Mouse (Mus musculus): ENCODE results near the gene Itfg2.
"Not testable (repeated sequence)": the region's sequence is repeated elsewhere in the genome, so short reads cannot be mapped to it uniquely, and the experiment has no call there.

Gene Itfg2

GRCm38 (mm10) chr6:128381254-128381653 lies 43.5 kb downstream of the Itfg2 start:
- no peak for DNase-seq (ENCODE audit: low spot score)

- not testable (repeated sequence) for DNase-seq (ENCODE audit: low spot score)
Observed at GRCm38 (mm10) chr6:128380594-128381167, 44.0 kb downstream of the Itfg2 start.

GRCm38 (mm10) chr6:128379636-128380035 lies 45.1 kb downstream of the Itfg2 start:
- DNase-seq (ENCODE audit: low spot score): no peak

GRCm38 (mm10) chr6:128376371-128377085 lies 48.2 kb downstream of the Itfg2 start:
- DNase-seq (ENCODE audit: low spot score): no peak

- DNase-seq (ENCODE audit: low spot score): peak; percentile 67
Observed at GRCm38 (mm10) chr6:128375192-128375591, 49.5 kb downstream of the Itfg2 start, which contains the start of the genes Tex52 and Gm44596. Tex52 (plus strand) TSS chr6:128375456. Gm44596 (plus strand) TSS chr6:128375503.

- no peak for DNase-seq (ENCODE audit: low spot score)
Observed at GRCm38 (mm10) chr6:128370040-128370439, 54.7 kb downstream of the Itfg2 start.

- no peak for DNase-seq (ENCODE audit: low spot score)
Observed at GRCm38 (mm10) chr6:128366466-128366865, 58.3 kb downstream of the Itfg2 start.

- no peak for DNase-seq (ENCODE audit: low spot score)
Observed at GRCm38 (mm10) chr6:128364721-128365120, 60.0 kb downstream of the Itfg2 start.

GRCm38 (mm10) chr6:128363007-128363825 lies 61.5 kb downstream of the Itfg2 start:
- peak; percentile 53 for DNase-seq (ENCODE audit: low spot score)

- DNase-seq (ENCODE audit: low spot score): peak; percentile 88
Observed at GRCm38 (mm10) chr6:128362381-128363006, 62.2 kb downstream of the Itfg2 start, which contains the start of the genes Rhno1 and Foxm1. Rhno1 (minus strand) TSS chr6:128362911. Foxm1 (plus strand) TSS chr6:128362967.

GRCm38 (mm10) chr6:128361901-128362300 lies 62.8 kb downstream of the Itfg2 start:
- peak; percentile 16 for DNase-seq (ENCODE audit: low spot score)
